Mouse (Mus musculus) leukemia stem cell, adult 10-12 weeks (primary cell): ENCODE data around the gene Thumpd1. TPM values are rescaled to one million over a fixed set of nuclear protein-coding genes. Genes with fewer than 3 reads are reported as not detected.

Source experiments
- polyA plus RNA-seq: library from polyadenylated mRNA; stranded (reverse); fragments of >175 nt; gene quantifications from 2 replicates; pipeline ENCODE4 v1.2.3, GENCODE M21; 2012; ENCODE audit warnings: low replicate concordance

Thumpd1 gene
- 40.5 and 41.0 TPM in 2 replicates for polyA plus RNA-seq

DNA sequence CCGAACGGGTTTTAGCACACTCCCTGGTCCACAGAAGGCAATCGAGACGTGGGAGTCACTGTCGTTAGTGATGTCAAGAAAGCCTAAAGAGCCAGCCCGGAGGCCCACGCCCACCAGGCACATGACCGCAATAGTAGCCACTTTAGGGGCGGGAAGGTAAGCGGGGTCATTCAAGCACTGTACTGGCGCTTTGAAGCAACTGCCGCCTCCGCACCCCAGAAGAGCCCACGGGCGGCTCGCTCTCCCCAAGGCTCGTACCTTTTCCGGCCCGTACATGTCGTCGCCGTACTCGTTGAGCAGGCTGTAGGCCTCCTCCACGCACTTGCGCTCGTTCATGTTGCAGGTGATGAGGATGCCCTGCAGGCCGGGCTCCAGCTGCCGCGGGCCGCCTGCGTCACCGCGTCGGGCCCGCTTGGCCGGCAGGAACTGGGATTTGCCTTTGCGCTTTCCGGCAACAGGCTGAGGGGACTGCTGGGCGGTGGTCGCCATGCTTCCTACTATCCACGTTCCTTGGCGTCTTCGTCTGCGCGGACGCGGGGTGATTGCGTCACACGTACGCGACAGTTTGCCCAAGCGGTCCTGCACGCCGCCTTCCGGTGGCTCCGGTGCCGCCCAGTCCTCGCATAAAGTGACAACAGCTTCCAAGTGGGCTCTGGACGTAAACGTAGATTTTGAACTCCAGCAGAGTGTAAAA is at the start of gene Thumpd1:
TSS of gene Thumpd1 (minus strand) at position 546 of the 694 bp plus-strand sequence.

DNA sequence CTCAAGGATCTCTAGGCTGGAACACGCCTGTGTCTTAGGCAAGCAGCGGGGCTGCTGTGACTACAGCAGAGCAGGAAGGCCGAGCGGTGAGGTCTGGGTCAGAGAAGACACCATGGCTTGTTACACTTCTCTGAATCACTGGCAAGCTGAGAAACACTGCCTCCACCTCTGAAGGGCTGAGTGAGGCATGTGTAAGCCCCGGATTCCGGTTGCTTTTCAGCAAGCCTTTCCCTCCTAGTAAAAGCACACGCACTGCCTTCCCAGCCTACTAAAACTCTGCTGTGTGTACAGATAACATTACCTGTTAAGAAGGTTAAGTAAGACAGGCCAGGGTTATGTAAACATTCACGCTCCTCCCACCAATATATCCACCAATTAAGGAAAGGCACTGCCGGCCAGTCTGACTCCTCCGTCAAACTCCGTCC is 39.9 kb upstream of the Thumpd1 start, which contains the start of gene Acsm3:
TSS of gene Acsm3 (plus strand) at position 397 of the 425 bp plus-strand sequence.

DNA sequence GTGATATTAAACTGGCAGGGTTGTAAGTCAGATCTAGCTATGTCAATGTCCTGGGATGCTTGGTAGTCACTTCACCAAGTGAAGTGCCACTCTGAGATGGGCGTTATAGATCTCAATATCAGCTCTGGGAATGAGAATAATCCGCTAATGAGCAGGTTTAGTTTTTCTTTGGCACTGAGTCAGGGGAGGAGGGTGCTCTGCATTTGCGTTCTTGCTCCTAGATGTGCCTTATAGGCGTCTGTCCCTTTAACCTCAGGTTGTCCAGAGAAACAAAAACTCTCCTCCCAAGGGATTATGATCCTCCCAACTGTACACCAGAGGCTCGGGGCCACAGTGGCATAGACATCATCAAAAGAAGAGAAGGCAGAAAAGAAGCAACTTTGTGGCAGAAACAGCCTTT is 30.9 kb downstream of the Thumpd1 start, which contains the start of gene Acsm4:
TSS of gene Acsm4 (plus strand) at position 301 of the 400 bp plus-strand sequence.

Other genes with a start within 250 kb of the Thumpd1 start
- not detected in 2 replicates for gene Umod, start 241.5 kb downstream of the Thumpd1 start, polyA plus RNA-seq
- gene Acsm5, start 201.3 kb downstream of the Thumpd1 start, polyA plus RNA-seq: not detected in 2 replicates
- gene Pdilt, start 197.3 kb downstream of the Thumpd1 start, polyA plus RNA-seq: not detected in 2 replicates
- gene Acsm2, start 166.5 kb downstream of the Thumpd1 start, polyA plus RNA-seq: not detected in 2 replicates
- gene Acsm1, start 113.8 kb downstream of the Thumpd1 start, polyA plus RNA-seq: not detected in 2 replicates
- not detected in 2 replicates for gene Acsm4, start 30.8 kb downstream of the Thumpd1 start, polyA plus RNA-seq
- gene Acsm3, start 40.1 kb upstream of the Thumpd1 start, polyA plus RNA-seq: not detected in 2 replicates
- 2.7 and 5.1 TPM in 2 replicates for gene Rexo5, start 73.2 kb upstream of the Thumpd1 start, polyA plus RNA-seq
- 0.54 and 1.5 TPM in 2 replicates for gene Eri2, start 73.3 kb upstream of the Thumpd1 start, polyA plus RNA-seq
- 1.5 TPM in 1 of 2 replicates, not detected in the other for gene Lyrm1, start 175.1 kb upstream of the Thumpd1 start, polyA plus RNA-seq
- gene Dcun1d3, start 175.5 kb upstream of the Thumpd1 start, polyA plus RNA-seq: 0.43 and 5.1 TPM in 2 replicates